Mouse (Mus musculus) Muller cell, postnatal 12 days (primary cell): ENCODE results near the gene Prickle4.

Experiments used
- DNase-seq: peaks from one replicate; pipeline ENCODE4 v3.0.0-alpha.2; 2015; ENCODE audit errors: inconsistent ontology term

The Prickle4 gene

GRCm38 (mm10) chr17:47706196-47706595, 11.7 kb upstream of the Prickle4 start:
- DNase-seq, result no peak

GRCm38 (mm10) chr17:47704692-47705091, 10.2 kb upstream of the Prickle4 start:
- DNase-seq, result no peak

GRCm38 (mm10) chr17:47703556-47703955, 9.0 kb upstream of the Prickle4 start:
- DNase-seq, result no peak

GRCm38 (mm10) chr17:47702548-47703345, 8.2 kb upstream of the Prickle4 start:
- DNase-seq, result no peak

- no peak for DNase-seq
These were observed 7.3 kb upstream of the Prickle4 start for GRCm38 (mm10) chr17:47701793-47702192.

GRCm38 (mm10) chr17:47699055-47699454, 4.5 kb upstream of the Prickle4 start:
- DNase-seq, result no peak

- DNase-seq, result no peak
These were observed 3.6 kb upstream of the Prickle4 start for GRCm38 (mm10) chr17:47698156-47698555.

- DNase-seq, result no peak
These were observed 788 bp upstream of the Prickle4 start for GRCm38 (mm10) chr17:47695337-47695710.

GRCm38 (mm10) chr17:47694442-47694502, 264 bp downstream of the Prickle4 start, which contains the start of gene Gm21981:
Gene Gm21981 (minus strand): TSS chr17:47694455.
- DNase-seq, result no peak

- no peak for DNase-seq
These were observed 680 bp downstream of the Prickle4 start for GRCm38 (mm10) chr17:47693671-47694441.

GRCm38 (mm10) chr17:47691650-47692049, 2.9 kb downstream of the Prickle4 start:
- DNase-seq, result no peak

- no peak for DNase-seq
These were observed 4.6 kb downstream of the Prickle4 start for GRCm38 (mm10) chr17:47689894-47690293.

- DNase-seq, result peak; percentile 82
These were observed 5.6 kb downstream of the Prickle4 start, which contains the start of gene Frs3 for GRCm38 (mm10) chr17:47688608-47689575. Gene Frs3 (plus strand): TSS chr17:47689030.

- no peak for DNase-seq
These were observed 6.3 kb downstream of the Prickle4 start, which contains the start of gene Tomm6 for GRCm38 (mm10) chr17:47688344-47688607. Gene Tomm6 (minus strand): TSS chr17:47688386.

GRCm38 (mm10) chr17:47687409-47688343, 6.9 kb downstream of the Prickle4 start:
- peak; percentile 98 for DNase-seq

- DNase-seq, result no peak
These were observed 11.7 kb downstream of the Prickle4 start for GRCm38 (mm10) chr17:47682836-47683235.

GRCm38 (mm10) chr17:47678702-47679101, 15.8 kb downstream of the Prickle4 start:
- no peak for DNase-seq

- no peak for DNase-seq
These were observed 16.3 kb downstream of the Prickle4 start for GRCm38 (mm10) chr17:47678238-47678637.

GRCm38 (mm10) chr17:47676581-47676980, 18.0 kb downstream of the Prickle4 start:
- peak; percentile 48 for DNase-seq

- DNase-seq, result peak; percentile 77
These were observed 22.0 kb downstream of the Prickle4 start for GRCm38 (mm10) chr17:47672311-47673111.

- DNase-seq, result no peak
These were observed 22.6 kb downstream of the Prickle4 start for GRCm38 (mm10) chr17:47671988-47672310.
